Mouse (Mus musculus): ENCODE results near the gene Slc34a3. TPM values are rescaled to one million over a fixed set of nuclear protein-coding genes. Genes with fewer than 3 reads are reported as not detected.
A peak's percentile ranks its signal among the peaks of the same experiment; 100 is the strongest.
"Not testable (repeated sequence)": the region's sequence is repeated elsewhere in the genome, so short reads cannot be mapped to it uniquely, and the experiment has no call there.

Slc34a3 gene
- total RNA-seq (2021): not detected

GRCm38 (mm10) chr2:25234050-25234449, at the start of gene Slc34a3:
Slc34a3 (minus strand) TSS chr2:25234364.
- DNase-seq (ENCODE audit: extremely low spot score in 1 of 2, low spot score in 1 of 2): no peak

GRCm38 (mm10) chr2:25278928-25279882, 45.0 kb upstream of the Slc34a3 start:
- DNase-seq (ENCODE audit: extremely low spot score in 1 of 2, low spot score in 1 of 2): peak; percentile 72 to 93

GRCm38 (mm10) chr2:25273010-25273409, 38.8 kb upstream of the Slc34a3 start:
- DNase-seq (ENCODE audit: extremely low spot score in 1 of 2, low spot score in 1 of 2): no peak

- DNase-seq (ENCODE audit: extremely low spot score in 1 of 2, low spot score in 1 of 2): no peak
Observed at GRCm38 (mm10) chr2:25272515-25272914, 38.4 kb upstream of the Slc34a3 start.

GRCm38 (mm10) chr2:25271827-25272511, 37.8 kb upstream of the Slc34a3 start, which contains the start of the genes Ssna1 and Anapc2:
Ssna1 (minus strand) TSS chr2:25272438.
Anapc2 (plus strand) TSS chr2:25272478.
- DNase-seq (ENCODE audit: extremely low spot score in 1 of 2, low spot score in 1 of 2): peak; percentile 96 to 98

DNA sequence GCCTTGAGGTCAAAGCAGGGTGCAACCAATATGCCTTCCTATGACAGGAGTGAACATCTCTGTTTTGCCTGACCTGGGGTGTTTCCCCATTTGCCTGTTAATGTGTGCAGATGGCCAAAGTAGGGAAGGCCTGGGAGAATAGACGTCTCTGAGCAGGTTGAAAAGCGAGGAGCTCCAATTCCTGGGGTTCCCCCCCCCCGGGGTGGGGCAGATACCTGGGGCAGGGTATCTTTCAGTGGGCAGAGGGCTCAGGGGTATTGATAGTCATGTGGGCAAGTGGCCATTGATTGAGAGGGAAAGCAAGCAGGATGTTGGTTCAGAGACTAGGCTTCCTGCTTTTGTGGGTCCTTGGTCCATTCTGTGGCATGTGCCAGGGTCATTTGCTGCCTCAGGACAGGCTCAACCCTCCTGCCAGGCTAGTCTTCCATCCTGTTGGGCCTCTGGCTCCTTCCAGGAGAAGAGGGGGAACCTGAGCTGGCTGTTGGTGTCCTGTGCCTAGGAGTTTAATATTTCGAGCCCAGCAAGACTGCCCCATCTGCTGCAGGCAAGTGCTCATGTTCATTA, 33.7 kb upstream of the Slc34a3 start:
- no peak for DNase-seq (ENCODE audit: extremely low spot score in 1 of 2, low spot score in 1 of 2)

- DNase-seq (ENCODE audit: extremely low spot score in 1 of 2, low spot score in 1 of 2): no peak
Observed at GRCm38 (mm10) chr2:25267241-25267640, 33.1 kb upstream of the Slc34a3 start.

- no peak for DNase-seq (ENCODE audit: extremely low spot score in 1 of 2, low spot score in 1 of 2)
Observed at GRCm38 (mm10) chr2:25266720-25267119, 32.6 kb upstream of the Slc34a3 start.

DNA sequence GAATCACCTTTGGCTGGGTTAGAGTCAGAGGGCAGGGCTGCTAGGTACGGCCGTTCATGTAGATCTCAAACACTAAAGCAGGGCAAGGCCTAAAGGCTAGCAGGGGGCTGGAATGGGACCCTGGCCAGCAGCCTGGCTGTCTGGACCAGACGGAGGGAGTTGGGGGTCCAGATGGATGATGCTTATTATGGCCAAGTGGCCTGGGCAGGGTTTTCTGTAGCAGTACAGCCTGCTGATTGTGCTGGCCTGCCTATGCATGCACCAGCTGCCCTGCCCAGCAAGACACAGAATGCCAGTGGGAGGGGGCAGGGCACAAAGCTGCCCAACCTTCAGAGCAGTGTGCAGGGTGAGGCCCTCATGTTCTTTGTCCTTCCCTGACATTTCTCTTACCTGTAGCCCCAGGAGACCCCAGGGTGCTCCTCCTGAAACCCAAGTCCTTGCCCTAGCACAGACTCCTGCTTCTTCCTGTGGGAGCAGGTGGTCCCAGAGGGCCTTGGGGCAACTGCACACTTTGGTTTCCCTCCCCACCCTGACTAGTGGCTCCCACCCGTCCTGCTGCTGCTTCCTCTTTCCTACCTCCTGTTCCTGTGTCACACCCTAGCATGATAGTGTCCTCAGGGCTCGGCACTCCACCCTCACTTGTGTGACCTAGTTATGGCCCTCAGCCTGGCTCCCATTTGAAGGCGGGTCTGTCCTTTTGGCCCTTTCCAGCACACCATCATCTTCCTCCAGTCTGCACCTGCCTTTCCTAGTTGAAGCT, 31.9 kb upstream of the Slc34a3 start:
- no peak for DNase-seq (ENCODE audit: extremely low spot score in 1 of 2, low spot score in 1 of 2)

DNA sequence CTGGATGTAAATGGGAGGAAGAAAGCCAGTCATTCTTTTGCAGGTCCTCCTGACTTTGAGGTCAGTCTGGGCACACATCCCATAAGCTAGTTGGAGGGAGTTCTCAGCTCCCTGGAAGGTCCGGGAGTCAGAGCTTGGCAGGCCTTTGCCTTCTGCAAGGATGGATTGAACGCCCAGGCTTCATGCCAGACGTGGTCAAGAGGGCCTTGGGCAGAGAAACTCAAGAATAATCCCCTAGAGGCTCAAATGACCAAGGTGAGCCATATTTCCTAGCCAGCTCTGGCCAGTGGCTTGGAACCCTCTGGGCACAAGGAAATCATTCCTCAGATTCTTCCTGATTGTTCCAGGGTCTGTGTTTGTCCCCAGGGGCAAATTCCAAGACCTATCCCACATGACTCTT, 30.7 kb upstream of the Slc34a3 start:
- DNase-seq (ENCODE audit: extremely low spot score in 1 of 2, low spot score in 1 of 2): no peak

DNA sequence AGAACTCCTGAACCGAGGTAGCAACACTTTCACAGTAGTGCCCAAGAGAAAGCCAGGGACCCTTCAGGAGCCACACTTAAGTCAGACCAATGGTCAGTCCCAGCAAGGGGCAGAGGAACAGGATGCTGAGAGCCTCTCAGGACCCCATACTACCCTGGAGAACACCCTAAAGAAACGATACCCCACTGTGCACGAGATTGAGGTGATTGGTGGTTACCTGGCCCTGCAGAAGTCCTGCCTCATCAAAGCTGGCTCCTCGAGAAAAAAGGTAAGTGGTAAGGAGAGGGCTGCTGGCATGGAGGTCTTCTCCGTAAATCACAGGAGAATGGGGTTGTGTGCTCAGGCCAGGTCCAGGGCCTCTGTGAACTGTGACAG, 30.1 kb upstream of the Slc34a3 start:
- no peak for DNase-seq (ENCODE audit: extremely low spot score in 1 of 2, low spot score in 1 of 2)

DNA sequence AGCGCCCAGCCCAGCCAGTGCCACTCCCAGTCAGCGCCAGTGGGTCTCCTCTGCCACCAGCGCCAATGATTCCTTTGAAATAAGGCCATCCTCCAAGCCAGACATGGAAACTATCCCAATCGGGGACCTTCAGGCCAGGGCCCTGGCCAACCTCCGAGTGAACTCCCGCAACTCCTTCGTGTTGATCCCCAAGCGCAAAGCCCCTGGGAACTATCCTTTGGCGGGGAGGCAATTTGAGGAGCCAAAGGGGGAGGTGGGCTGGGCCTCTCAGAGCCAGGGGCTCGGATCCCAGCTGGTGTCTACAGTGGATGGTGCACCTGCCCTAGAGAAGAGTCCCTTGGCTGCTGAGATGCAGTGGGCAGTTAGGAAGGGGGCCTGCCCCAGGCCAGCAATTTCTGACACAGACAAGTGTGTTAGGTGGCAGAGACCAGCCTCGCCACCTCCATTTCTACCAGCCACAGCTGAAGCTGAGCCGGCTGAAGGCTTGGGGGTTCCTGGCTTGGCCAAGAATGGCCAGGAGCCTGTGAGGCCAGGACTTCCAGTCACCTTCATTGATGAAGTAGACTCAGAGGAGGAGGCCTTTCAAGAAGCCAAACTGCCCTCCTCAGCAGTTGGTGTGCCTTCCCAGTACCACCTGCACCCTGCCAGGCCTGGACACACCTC, 29.6 kb upstream of the Slc34a3 start:
- DNase-seq (ENCODE audit: extremely low spot score in 1 of 2, low spot score in 1 of 2): no peak

GRCm38 (mm10) chr2:25262795-25263622, 28.8 kb upstream of the Slc34a3 start:
- no peak for DNase-seq (ENCODE audit: extremely low spot score in 1 of 2, low spot score in 1 of 2)

- peak; percentile 68 to 78 for DNase-seq (ENCODE audit: extremely low spot score in 1 of 2, low spot score in 1 of 2)
Observed at GRCm38 (mm10) chr2:25262291-25262767, 28.2 kb upstream of the Slc34a3 start, which contains the start of gene Tprn. Tprn (plus strand) TSS chr2:25262618.

DNA sequence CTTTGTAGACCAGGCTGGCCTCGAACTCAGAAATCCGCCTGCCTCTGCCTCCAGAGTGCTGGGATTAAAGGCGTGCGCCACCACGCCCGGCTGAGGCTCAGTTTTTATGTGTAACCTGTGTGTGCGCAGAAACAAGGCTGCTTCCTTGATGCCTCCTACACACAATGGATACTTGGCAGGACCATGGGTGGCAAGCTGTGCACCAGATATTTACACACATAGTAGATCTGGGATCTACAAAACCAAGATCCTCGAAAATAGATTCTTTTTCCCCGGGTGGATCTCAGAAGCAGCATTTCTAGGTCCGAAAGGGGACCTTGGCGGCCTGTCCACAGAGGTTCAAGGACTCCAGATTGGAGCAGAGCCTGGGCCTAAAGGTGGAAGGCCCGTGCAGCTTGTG, 27.7 kb upstream of the Slc34a3 start:
- no peak for DNase-seq (ENCODE audit: extremely low spot score in 1 of 2, low spot score in 1 of 2)

DNA sequence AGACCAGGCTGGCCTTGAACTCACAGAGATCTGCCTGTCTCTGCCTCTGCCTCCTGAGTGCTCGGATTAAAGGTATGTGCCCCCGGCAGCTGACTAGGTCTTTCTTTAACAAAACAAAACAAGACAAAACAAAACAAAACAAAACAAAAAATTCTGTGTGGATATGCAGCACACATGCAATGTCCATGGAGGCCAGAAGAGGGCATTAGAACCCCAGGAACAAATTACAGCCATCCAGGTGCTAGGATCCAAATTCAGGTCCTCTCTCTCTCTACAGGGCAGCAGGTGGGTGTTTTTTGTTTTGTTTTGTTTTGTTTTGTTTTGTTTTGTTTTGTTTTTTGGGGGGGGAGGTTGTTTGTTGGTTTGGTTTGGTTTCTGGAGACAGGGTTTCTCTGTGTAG, 24.7 kb upstream of the Slc34a3 start:
- no peak for DNase-seq (ENCODE audit: extremely low spot score in 1 of 2, low spot score in 1 of 2)

DNA sequence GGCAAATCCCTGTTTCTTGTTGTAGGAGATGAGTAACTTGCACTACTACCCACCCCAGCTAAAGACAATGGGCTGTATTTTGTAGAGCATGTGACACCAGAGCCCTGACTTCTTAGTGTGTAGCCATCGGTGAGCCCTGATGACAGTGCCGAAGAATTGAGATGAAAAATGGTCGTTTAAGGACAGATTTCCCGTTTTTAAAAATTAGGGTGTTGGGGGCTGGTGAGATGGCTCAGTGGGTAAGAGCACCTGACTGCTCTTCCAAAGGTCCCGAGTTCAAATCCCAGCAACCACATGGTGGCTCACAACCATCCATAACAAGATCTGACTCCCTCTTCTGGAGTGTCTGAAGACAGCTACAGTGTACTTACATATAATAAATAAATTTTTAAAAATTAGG, 23.1 kb upstream of the Slc34a3 start:
- not testable (repeated sequence) for DNase-seq (ENCODE audit: extremely low spot score in 1 of 2, low spot score in 1 of 2)

GRCm38 (mm10) chr2:25256443-25257109, 22.4 kb upstream of the Slc34a3 start:
- peak in 1 of 2 experiments; percentile 48 for DNase-seq (ENCODE audit: extremely low spot score in 1 of 2, low spot score in 1 of 2)
